Mouse (Mus musculus) right cerebral cortex, adult 18-20 months (tissue): Measurements from ENCODE around the gene Timm8b.
"Not testable (repeated sequence)": the region's sequence is repeated elsewhere in the genome, so short reads cannot be mapped to it uniquely, and the experiment has no call there.

ENCODE experiments used
- DNase-seq: peaks from one replicate; pipeline ENCODE4 v3.0.0; 2022; ENCODE audit warnings: mixed read lengths

The Timm8b gene

DNA sequence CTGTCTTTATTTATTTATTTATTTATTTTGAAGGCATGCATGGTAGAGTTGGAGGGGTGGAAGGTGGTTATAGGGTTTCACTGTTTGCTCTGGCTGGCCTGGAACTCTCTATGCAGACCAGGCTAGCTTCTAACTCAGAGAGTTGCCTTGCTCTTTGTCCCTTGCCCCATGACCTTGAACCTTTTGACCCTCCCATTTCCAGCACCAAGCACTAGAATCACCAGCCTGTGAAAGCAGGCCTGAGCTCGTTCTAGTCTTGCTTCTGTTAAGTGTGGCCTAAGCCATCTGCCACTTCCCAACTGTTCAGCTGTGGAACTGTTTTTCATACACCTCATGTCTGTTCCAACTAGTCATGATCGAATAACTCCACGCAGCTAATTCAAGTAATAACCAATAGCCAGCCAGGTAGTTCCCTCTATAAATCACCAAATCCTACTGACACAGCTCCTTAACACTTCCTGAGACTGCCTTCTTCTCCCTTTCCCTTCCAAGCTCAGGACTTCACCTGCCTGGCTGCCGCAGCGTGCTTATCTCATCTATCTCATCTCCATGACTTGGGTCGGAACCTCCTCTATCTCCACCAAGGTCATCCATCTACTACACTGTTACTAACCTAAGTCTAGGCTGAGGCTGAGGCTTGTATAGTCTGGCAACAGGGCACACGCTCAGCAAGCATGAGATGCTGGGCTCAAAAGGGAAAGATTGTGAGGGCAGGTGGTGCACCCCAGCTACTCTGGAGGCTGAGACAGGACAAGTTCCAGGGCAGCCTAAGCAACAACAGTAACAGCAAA is 1.5 kb upstream of the Timm8b start:
- DNase-seq: no peak

DNA sequence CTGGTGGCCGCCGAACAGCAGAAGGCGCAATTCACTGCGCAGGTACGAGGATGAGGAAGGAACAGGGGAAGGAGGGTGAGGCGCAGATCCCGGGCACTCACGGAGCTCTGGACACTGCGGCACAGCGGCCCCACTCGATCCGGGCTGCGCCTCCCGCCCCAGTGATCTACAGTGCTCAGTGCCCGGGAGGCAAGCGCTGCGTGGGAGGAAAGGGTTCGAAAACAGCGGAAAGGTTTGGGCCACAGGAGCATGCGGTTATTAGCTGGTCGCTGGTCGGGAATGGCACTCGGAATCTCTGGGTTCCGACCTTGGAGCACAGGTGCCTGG is 251 bp downstream of the Timm8b start:
- no peak for DNase-seq

DNA sequence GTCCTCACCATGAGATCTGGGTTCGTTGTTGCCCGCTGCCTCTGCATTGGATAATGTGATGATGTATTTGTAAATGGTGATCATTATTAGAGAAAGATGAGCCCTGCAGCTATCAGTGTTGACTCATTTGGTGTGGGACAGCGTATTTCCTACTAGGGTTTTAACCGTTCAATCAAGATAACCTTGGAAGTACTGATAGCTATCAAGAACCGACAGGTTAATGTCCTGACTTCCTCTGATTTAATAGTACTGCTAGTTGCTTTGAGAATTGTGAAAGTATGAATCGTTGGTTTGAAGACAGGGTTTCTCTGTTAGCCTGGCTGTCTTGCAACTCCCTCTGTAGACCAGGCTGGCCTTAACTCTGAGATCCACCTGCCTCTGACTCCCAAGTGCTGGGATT is 628 bp downstream of the Timm8b start:
- DNase-seq: no peak

DNA sequence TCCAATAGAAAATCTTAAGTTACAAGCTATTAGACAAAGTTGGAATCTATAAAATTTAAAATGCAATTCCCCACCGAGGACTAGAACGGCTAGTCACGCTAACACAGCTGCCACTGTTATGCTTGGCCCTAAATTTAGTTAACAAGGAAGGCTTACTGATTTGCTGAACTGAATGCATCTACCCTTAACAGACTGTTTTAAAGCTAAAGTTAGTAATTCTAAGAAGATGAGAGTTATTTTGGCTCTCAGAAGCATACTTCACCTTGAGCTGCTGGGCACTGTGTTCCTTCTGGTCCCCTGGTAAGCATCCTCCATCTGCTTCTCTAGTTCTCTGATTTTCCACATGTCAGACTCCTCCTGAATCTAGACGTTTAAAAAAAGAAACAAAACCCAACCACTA is 8.4 kb downstream of the Timm8b start:
- DNase-seq: no peak

DNA sequence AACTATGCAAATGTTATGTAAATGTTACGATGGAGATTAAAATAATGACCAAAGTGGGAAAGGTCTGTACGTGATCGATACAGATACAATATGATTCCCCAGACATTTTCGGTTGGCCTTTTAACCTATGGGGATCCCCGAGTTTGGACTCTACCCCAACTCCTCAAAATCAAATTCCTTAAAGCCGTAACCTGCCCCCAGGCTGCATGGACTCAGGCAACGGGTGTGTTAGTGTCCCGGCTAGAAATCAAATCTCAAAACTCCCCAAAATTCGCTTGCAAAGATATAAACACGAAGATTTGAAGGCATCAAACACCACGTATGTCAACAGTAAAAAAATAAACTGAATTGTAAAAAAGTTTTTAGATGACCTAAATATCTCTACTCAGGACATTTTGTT is 12.5 kb downstream of the Timm8b start:
- no peak for DNase-seq

DNA sequence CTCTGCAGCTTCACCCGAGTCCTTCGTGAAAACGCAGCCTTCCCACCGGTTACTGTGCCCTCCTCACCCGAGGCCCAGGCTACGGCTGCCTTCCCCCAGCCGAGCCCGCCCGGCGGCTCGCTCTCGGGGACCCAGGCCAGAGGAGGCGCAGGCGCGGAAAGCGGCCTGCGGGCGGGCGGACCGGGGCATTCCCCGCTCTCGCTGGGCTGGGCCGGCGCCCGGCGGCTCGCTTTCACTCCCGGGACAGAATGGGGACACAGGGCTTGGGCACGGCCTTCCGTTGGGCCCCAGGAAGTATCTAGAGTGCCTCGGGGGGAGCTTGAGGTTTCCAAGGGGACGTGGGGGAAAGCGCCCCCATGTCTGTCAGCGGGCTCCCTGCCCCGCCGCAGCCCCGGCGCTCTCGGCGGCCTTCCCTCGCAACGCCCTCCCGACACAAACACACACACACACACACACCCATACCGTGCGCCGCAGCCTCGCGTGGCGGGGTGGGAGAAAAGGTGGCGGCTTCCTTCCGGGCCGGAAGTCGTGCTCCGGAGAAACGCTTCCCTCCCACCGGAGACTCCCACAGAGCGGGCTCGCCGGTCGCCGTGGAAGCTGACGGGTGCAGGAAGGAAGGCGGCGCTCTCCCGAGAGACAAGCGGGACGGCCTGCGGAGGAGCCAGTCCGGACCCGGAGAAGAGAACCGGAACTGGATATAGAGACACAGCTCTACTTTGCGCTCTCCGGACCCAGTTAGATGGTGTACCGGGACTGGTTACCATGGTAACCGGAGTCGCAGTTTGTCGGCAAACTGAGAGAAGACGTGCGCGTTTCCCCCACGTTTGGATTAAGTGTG is 13.3 kb downstream of the Timm8b start, which contains the start of the genes Pih1d2 and Nkapd1:
Pih1d2 (plus strand) TSS at position 556 of the 838 bp plus-strand sequence.
Nkapd1 (minus strand) TSS at position 699 of the 838 bp plus-strand sequence.
- DNase-seq: peak; percentile 91

DNA sequence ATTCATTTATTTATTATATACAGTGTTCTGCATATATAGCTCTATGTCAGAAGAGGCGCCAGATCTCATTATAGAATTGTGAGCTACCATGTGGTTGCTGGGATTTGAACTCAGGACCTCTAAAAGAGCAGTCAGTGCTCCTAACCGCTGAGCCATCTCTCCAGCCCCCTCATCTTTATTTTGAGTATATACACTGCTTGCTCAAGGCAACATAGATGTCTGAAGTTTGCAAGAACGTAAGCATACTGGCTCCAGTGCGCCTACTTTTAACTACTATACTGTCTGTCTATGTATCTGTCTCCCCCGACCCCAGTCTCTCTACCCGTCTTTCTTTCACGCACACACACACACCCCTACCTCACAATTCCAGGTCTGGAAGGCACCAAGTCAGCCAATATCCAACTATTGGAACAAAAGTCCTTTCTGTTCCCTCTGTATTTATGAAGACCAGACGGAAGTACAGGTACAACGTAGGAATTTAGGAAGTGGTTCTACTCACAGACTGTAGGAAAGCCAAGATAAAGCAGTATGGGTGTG is 14.2 kb downstream of the Timm8b start:
- no peak for DNase-seq

DNA sequence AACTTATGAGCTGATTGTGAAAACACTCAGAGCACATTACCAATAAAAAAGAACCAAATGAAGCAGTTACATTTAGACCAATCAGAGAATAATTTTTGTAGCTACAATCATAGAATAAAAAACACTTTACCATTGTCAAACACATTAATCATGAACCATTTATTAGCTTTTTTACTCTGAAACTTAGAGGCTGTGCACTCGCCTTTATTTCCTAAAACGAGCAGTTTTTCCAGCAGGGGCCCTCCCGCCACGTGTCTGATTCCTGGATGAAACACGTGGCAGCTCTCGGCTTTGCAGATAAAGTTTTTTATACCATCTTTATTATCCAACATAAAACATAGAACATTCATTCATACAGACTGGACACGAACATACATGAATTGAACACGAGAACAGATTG is 27.2 kb downstream of the Timm8b start:
- DNase-seq: not testable (repeated sequence)

DNA sequence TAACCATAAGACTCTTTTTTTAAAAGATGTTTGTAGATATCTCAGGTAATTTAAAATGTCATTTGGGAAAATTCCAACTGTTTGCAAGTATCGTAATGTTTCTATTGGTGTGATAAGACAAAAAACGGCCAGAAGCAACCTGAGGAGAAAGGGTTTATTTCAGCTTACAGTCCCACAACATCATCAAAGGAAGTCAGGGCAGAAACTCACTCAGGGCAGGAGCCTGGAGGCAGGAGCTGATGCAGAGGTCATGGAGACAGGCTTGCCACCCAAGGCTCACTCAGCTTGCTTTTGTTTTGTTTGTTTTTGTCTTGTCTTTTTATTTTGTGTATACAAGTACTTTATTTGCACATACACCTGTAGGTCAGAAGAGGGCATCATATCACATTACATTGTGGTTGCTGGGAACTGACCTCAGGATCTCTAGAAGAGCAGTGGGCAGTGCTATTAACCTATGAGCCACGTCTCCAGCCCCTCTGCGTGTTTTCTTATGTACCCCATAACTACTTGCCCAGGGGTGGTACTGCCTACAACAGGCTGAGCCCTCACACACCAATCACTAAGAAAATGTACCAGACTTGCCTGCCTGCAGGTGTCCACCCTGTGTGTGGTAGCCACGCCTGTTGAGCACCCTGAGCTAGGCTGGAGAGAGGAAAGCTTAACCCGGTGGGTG is 28.4 kb downstream of the Timm8b start:
- no peak for DNase-seq

DNA sequence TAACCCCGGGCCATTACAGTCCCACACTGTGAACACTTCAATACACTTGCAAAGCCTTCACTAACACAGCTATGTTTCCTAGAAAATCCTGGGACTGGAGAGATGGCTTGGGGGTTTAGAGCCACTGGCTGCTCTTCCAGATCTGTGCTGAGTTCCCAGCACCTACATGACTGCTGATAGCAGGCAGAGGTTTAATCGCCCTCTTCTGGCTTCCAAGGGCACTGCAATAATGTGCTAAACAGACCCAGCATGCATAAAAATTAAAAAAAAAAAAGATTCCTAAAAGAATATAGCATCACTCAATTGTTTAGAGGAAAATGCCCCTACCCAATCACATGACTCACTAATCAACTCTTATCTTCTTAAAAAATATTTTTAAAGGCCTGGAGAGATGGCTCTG is 29.3 kb downstream of the Timm8b start:
- DNase-seq: no peak

DNA sequence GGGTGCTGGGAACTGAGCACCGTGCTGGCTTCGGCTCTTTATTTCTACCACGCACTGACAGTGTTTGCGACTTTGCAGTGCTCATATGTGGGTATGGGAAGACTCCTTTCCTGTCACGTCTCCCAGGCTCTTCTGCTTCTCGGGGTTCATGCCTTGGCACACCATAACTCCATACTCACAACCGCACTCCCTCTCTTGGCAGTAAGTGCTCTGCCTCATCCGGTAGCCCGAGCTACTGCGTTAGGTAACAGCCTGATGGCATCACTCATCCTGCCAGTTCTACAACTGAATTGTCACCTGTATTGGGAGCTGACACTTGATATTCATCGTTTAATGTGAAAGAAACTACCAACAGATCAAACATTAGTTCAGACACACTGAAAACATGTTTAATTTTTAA is 30.6 kb downstream of the Timm8b start:
- no peak for DNase-seq

DNA sequence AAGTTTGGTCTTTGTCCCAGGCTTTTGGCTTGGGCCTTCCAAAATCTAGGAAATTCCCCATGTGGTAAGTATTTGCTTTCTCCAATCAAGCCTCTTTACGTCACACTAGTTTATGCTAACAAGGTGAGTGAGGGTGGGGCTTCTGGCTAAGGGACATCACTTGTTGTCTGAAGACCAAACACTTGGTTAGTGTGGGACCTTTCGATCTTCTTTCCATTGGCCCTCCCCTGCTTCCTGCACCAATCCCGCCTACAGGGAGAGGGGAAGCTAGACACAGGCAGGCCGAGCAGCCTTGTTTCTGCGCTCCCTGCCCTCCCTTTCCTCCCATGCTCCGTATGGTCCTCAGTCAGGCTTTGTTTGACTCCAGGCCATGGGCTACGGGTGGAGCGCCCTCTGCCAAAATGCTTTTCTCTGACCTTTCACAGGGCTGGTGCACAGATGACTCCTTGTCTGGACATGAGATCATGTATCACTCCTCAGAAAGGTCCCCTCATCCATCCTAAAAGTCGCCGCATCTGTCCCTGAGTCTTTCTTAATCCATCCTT is 43.2 kb downstream of the Timm8b start:
- no peak for DNase-seq

DNA sequence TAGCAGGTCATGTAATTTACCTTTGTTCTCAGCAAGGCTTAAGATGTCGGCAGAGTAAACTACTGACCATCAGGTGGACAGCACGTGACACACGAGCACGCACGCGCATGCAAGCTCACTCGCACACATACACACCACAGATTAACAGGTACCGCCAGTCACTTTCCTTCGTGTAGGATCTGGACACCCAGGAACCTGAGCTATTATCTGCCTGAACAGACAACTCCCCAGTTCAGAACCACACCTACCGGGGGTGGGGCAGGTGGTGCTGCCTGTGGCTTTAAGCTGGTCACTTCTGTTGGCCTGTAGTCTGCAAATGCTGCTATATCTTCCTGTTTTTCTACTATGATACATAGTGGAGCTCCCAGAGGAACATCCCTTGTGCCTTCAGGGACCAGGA is 46.8 kb downstream of the Timm8b start:
- no peak for DNase-seq
